Mouse (Mus musculus): ENCODE results near the gene Fezf2. TPM values are rescaled to one million over a fixed set of nuclear protein-coding genes. Genes with fewer than 3 reads are reported as not detected.

Gene Fezf2
- polyA plus RNA-seq (2017; shearing (Covaris generic)), result not detected

- ATAC-seq, result no peak
Measured at GRCm38 (mm10) chr14:12348089-12348488, at the start of gene Fezf2. Gene Fezf2, minus strand, starts transcription at chr14:12348189.

GRCm38 (mm10) chr14:12397561-12397960 lies 49.6 kb upstream of the Fezf2 start:
- no peak for ATAC-seq

- no peak for ATAC-seq
Measured at GRCm38 (mm10) chr14:12394318-12394717, 46.3 kb upstream of the Fezf2 start.

- ATAC-seq, result no peak
Measured at GRCm38 (mm10) chr14:12393271-12393861, 45.4 kb upstream of the Fezf2 start.

GRCm38 (mm10) chr14:12391167-12391566 lies 43.2 kb upstream of the Fezf2 start:
- ATAC-seq, result no peak

- no peak for ATAC-seq
Measured at GRCm38 (mm10) chr14:12388806-12389436, 40.9 kb upstream of the Fezf2 start.

- no peak for ATAC-seq
Measured at GRCm38 (mm10) chr14:12388192-12388795, 40.3 kb upstream of the Fezf2 start.

- no peak for ATAC-seq
Measured at GRCm38 (mm10) chr14:12387176-12387575, 39.2 kb upstream of the Fezf2 start.

GRCm38 (mm10) chr14:12377883-12378282 lies 29.9 kb upstream of the Fezf2 start:
- ATAC-seq, result no peak

GRCm38 (mm10) chr14:12377289-12377688 lies 29.3 kb upstream of the Fezf2 start:
- ATAC-seq, result no peak

GRCm38 (mm10) chr14:12375451-12375850 lies 27.5 kb upstream of the Fezf2 start:
- no peak for ATAC-seq

- no peak for ATAC-seq
Measured at GRCm38 (mm10) chr14:12350271-12350916, 2.4 kb upstream of the Fezf2 start.

GRCm38 (mm10) chr14:12349334-12350090 lies 1.5 kb upstream of the Fezf2 start:
- no peak for ATAC-seq

- ATAC-seq, result no peak
Measured at GRCm38 (mm10) chr14:12346865-12347600, 956 bp downstream of the Fezf2 start.

- ATAC-seq, result no peak
Measured at GRCm38 (mm10) chr14:12346011-12346864, 1.8 kb downstream of the Fezf2 start.

GRCm38 (mm10) chr14:12345241-12345921 lies 2.6 kb downstream of the Fezf2 start:
- no peak for ATAC-seq

GRCm38 (mm10) chr14:12344746-12345240 lies 3.2 kb downstream of the Fezf2 start:
- no peak for ATAC-seq

GRCm38 (mm10) chr14:12344061-12344745 lies 3.8 kb downstream of the Fezf2 start:
- ATAC-seq, result no peak

- no peak for ATAC-seq
Measured at GRCm38 (mm10) chr14:12343451-12343941, 4.5 kb downstream of the Fezf2 start.
